Mouse (Mus musculus) large intestine, adult 2 months (tissue): Measurements from ENCODE around the gene Speer4c. TPM values are rescaled to one million over a fixed set of nuclear protein-coding genes. Genes with fewer than 3 reads are reported as not detected.

Source experiments
- polyA plus RNA-seq: library from polyadenylated mRNA; depleted of rRNA; stranded (reverse); fragments of >200 nt; gene quantifications from 2 replicates; pipeline ENCODE4 v1.2.3, GENCODE M21; 2012; rRNA removed

Gene Speer4c
- polyA plus RNA-seq, 1 experiment: not detected

Other genes with a start within 250 kb of the Speer4c start
- gene Gm21149, start 237.7 kb downstream of the Speer4c start, polyA plus RNA-seq: not detected in 2 replicates
- not detected in 2 replicates for gene Gm21190, start 185.0 kb downstream of the Speer4c start, polyA plus RNA-seq
- not detected in 2 replicates for gene Gm21083, start 136.9 kb downstream of the Speer4c start, polyA plus RNA-seq
- not detected in 2 replicates for gene Speer4d, start 95.2 kb downstream of the Speer4c start, polyA plus RNA-seq
- gene 4930572O03Rik, start 57.2 kb downstream of the Speer4c start, polyA plus RNA-seq: not detected in 2 replicates
- 1.5 and 1.8 TPM in 2 replicates for gene Cacna2d1, start 220.4 kb upstream of the Speer4c start, polyA plus RNA-seq